Mouse (Mus musculus) right cerebral cortex, postnatal 4 days (tissue): ENCODE data around the gene Hist1h3b.
A peak's percentile ranks its signal among the peaks of the same experiment; 100 is the strongest.
"Not testable (repeated sequence)": the region's sequence is repeated elsewhere in the genome, so short reads cannot be mapped to it uniquely, and the experiment has no call there.

Source experiments
- DNase-seq: peaks from one replicate; pipeline ENCODE4 v3.0.0-alpha.2; 2022

Hist1h3b gene

DNA sequence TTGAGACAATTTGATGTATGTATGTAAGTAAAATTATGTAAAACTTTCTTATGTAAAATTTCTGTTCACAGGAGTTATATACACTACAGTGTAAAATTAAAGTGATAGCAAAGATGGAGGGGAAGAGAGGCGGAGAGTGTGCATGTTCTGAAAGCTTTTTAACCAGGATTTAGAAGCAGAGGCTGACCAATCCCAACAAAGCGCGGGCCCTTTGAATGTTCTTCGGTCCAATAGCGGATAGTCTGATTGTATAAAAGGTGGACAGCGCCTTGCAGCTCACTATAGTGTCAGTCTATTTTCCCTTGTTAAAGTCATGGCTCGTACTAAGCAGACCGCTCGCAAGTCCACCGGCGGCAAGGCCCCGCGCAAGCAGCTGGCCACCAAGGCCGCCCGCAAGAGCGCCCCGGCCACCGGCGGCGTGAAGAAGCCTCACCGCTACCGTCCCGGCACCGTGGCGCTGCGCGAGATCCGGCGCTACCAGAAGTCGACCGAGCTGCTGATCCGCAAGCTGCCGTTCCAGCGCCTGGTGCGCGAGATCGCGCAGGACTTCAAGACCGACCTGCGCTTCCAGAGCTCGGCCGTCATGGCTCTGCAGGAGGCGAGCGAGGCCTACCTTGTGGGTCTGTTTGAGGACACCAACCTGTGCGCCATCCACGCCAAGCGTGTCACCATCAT lies at the start of gene Hist1h3b:
Hist1h3b (plus strand) TSS at position 201 of the 675 bp plus-strand sequence.
- DNase-seq = peak; percentile 97

DNA sequence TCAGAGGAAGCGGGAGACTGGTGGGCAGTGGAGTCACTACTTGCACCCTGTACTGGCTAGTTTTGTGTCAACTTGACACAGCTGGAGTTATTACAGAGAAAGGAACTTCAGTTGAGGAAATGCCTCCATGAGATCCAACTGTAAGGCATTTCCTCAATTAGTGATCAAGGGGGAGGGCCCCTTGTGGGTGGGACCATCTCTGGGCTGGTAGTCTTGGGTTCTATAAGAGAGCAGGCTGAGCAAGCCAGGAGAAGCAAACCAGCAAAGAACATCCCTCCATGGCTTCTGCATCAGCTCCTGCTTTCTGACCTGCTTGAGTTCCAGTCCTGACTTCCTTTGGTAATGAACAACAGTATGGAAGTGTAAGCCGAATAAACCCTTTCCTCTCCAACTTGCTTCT lies 49.3 kb upstream of the Hist1h3b start:
- not testable (repeated sequence) for DNase-seq

DNA sequence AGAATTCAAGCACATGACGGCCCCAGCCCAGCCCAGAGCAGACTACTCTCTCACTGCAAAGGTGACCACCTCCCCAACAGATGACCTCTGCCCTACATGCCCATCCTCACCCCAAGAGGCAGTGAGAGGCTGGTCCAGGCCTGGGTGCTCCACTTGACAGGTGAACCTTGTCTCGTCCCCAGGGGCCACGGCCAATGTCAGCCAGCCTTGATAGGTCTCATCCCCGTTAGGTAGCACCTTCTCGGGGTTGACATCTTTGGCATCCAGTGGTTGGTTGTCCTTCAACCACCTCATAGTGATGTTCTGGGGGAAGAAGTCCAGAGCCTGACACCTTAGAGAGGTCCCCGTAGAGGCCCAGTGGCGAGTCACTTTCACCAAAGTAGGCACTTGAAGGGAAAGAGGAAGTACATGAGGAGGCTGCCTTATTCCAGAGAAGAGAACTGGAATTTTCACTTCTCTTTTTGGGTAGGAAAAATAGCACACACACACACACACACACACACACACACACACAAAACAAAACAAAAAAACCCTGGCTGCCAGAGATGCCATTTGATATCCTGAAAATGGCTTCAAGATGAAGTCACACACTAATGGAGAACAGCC lies 46.2 kb upstream of the Hist1h3b start:
- no peak for DNase-seq

DNA sequence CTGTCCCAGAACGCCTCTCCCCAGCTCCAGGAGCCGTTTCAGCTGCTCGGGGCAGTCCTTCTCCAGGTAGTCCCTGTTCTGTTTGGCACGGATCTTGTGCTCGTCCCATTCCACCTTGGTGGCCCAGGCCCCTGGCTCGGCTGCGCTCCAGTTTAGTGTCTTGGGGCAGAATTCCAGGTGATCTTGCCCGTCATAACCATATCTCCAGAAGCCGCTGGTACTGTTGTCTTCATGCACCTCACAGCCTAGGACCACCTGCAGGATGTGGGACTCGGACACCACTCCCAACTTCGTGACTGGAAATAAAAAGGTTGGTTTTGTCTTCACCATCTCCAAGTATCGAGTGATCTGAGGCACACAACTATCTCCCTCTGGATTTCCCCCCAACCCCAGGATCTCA lies 45.3 kb upstream of the Hist1h3b start:
- no peak for DNase-seq

DNA sequence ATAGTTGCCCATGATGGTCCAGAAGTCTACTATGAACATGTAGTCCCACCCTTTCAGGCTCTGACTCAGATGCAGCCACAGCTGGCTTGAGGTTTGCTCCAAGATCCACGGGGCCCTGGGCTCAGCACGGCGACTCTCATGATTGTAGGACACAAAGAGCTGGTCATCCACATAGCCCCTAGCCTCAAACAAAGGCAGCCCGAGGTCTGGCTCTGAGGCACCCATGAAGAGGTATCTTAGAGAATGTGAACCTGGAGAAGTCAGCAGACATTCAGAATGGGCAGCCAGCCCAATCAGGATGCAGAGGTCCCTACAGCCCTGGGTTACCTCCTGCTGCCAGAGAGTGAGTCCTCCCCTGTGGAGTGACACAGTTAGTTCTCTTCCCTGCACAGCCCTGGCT lies 44.0 kb upstream of the Hist1h3b start:
- DNase-seq = no peak

DNA sequence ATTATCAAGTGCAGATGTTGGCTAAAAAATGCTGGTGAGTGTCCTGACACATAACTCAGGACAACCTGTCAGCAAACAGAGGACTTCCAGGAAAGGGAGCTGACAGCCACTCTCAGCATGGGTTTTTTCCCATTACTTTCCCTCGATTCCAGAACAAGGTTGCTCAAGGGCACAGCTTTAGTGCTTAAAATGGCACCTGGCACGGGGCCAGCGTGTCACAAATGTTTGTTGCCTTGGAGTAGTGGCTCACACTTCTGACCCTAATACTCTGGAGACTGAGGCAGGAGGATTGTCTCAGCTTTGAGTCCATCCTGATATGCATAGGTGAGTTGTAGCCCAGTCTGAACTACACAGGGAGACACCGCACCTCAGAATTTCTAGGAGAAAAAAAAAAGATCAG lies 43.4 kb upstream of the Hist1h3b start:
- no peak for DNase-seq

DNA sequence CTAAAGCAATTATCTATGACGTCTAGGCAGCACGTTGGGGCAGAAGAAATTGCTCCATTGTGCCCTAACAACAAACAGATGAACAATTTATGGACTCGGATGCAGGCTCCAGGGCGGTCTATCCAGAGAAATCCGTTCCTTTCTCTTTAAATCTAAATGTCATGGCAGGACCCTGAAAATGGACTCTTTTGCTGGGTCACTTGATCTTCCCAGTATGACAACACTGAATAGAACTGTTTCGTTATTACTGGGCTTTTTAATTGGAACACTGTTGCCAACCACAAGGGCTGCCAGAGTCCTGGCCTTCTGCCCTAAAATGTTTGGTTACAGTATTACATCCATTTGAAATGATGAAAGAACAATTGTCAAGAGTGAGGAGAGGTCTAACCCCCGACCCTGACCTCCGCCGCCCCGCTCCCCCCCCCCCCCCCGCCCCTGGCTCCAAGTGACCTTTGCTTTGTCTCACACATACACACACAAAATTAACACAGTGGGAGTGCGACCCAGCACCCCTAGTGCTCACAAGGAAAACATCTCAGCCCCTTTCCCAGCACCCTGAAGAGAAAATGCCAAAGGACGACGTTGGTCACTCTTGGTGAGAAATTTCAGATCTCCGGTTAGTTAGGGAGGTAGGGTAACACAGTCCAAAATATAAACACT lies 42.2 kb upstream of the Hist1h3b start:
- DNase-seq = no peak

DNA sequence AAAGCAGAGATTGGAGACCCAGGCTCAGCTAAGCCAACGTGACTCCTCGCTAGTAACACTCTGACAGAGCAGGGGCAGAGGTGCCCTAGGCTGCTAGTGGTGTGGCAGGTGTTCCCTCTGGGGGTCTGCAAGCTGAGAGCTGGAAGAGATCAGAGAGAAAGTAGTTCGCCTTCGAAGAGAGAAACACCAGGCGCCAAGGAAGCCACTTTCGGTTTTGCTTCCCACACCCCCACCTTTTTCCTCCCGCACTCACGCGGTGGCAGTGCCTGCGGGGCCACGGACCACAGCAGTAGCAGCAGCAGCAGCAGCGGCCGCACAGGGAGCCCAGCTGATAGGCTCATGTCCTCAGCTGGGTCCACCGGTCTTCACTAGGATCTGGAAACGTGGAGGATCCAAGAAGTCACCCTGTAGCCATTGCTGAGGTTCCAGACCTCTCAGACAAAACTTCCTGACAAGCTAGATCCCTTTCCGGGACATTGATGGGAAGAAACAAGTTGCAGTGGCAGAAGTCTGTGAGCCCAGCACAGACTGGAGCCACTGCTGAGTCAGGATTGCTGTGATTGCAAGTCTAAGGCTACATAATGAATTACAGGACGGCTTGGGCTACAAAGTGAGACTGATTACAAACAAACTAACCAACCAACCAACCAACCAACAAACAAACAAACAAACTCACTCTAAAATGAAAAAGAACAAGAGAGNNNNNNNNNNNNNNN lies 41.5 kb upstream of the Hist1h3b start, which contains the start of gene Hfe:
Hfe (minus strand) TSS at position 481 of the 716 bp plus-strand sequence.
- no peak for DNase-seq

DNA sequence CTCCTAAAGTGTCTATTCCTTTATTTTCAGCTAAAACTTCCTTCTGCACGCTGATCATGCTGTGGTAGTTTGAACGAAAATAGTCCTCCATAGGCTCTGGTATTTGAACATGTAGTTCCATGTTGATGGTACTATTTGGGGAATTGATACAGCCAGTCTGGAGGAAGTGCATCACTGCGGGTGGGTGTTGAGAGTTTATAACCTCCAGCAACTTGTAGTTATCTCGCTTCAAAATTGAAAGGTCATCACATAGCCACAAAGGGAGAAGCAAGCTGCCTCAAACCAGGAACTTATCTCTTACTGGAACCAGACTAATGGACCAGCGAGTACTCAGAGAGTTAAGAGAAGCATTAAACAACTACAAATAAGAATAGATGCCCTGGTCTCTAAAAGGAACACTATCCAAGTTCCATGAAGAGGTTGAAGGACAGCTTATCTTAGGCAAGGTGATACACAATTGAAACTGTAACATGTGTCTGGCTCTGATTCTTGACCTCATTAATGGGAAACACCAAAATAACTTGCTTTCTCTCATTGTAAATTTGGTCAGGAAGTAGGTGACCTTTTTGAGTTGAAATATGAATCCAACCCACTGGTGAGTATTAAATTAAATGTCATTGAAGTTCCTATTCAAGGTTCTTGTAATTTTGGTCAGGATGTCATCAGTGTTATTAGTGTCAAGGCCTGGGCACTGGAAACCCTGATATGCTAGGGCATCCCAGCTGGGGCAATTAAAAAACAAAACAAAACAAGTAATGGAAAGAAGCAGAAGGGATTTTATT lies 35.6 kb upstream of the Hist1h3b start:
- no peak for DNase-seq

DNA sequence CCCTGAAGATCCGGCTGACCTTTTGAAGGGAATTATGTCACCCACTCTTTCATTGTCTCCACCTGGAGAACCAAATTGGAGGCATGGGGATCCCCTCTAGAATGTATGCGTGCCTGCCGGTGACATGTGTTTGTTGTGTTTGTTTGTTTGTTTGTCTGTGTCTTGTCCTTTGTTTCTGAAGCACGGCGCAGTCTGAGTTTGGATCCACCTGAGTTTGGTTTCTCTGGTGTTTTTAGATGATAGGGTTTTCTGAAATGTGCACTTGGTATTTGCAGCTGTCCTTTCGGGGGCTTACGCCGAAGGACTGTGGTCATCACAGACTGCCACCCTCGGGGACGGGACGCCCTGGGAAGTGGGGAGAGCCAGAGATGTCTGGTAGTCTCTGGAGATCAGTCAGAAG lies 34.9 kb upstream of the Hist1h3b start:
- no peak for DNase-seq

DNA sequence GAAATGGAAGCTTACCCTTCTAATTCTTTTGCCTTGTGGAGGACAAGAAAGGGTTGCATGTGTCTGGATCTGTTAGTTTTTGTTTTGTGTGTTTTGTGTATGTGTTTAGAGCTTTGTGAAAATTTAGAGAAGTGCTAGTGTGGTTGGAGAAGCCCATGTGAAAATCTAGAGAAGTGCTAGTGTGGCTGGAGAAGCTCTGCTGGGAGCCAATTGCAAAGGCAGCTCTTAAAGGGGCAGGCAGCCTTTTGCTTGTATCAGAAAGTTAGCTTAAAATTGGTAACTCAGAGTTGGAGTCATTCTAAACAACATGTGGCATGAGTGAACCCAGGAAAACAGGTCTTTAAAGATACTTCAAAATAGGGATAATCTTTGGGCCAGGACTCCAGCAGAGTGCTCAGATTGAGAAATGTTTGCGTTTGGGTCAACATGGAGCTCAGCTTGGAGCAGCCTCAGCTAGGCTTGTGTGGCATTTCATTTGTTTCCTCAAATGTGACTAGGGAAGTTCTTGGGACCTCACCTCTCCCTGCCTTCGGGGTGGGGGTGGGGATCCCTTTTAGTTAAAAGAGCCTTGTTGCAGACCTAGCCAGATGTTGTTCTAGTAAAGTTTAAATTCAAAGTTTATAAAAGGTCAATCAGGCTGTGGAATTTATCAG lies 34.3 kb upstream of the Hist1h3b start:
- DNase-seq = not testable (repeated sequence)

DNA sequence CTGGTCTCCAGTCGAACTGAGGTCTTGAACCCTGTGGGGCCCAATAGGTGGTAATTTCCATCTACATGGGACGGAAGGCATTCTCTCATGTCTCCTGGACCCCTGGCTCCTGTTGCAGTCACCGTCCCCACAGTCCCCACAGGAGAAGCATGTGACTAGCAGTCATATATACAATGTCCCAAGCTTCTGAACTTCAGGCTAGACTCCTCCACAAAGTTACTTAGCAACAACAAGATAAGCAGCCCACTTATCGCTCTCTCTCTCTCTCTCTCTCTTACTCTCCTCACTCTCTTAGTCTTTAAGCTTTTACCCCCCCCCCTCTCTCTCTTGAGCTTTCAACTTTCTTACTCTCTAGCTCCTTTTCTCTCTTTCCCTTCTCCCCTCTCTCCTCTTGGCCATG lies 27.8 kb upstream of the Hist1h3b start:
- DNase-seq = no peak

DNA sequence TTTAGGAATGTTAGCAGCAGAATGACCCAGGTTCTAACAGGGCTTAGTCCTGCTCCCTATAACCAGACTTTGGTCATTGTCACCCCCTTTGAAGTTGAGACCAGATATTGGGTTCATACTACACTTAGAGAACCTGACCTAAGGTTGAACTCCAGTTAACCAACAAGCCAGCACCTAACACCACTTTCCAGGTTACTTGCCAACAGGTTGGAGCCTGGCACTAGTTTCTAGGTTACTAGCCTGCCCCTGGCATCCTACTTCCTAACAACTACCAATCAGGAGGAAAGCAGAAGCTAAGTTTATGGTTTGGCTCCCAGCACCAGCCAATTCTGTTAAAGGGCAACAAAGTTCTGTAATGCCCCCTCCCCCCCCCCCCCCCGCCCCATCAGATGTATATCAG lies 26.9 kb upstream of the Hist1h3b start:
- DNase-seq = no peak

DNA sequence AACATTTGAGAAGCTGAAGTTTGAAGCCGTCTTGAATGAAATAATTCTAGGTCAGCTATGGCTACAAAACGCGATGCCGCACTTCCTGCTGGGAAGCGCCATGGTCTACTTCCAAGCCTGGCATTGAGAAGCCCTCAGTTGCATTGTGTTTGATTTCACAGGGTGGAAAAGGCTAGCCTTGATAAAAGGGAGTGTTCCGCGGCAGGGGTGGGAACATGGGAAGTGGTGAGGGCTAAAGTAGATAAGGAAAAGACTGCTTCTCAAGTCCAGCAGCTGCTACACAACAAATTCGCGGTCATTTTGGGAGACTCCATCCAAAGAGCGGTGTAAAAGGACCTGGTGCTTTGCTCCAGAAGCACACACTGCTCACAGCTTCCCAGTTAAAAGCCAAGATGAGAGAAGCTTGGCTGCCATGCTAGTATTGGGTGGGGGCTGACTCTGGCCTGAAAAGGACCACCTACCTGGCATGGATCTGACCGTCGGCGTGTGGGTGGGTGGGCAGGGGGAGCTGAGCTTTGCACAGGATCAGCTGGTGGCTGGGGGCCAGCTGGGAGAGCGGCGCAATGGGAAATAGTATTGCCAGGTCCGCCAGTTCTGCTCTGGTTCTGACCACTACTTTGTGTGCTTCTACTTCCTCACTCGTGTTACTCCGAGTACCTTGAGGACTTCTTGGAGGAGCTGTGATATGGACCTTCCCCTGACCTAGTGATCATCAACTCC lies 23.4 kb upstream of the Hist1h3b start:
- DNase-seq = no peak

DNA sequence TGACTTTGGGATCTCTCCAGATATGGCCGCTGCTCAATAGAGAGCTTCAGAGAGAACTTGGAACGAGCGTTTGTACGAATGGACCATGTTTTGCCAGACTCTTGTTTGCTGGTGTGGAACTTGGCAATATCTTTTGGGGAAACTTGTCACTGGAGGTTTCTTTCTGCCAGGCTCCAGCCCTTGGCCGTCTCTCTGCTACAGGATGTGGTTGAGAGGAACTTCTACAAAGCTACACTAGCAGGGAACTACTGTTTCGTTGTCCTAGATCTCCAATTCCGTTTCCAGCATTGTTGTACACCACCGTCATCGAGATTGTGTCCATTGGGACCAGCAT lies 22.9 kb upstream of the Hist1h3b start:
- no peak for DNase-seq

DNA sequence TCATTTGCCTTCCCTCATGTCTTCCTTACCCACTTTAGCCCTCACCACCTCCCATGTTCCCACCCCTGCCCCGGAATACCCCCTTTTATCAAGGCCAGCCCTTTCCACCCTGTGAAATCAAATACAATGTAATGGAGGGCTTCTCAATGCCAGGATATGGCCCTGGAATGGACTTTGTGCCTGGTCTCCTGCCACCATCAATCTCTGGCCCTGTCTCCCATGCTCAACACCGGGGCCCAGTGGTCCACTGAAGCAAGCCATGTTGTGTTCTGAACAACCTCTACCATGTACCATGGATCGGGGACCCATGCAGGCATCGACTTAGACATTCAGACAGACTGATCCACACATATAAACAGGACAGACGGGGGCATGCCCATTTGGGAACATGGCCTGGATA lies 22.4 kb upstream of the Hist1h3b start:
- DNase-seq = no peak

DNA sequence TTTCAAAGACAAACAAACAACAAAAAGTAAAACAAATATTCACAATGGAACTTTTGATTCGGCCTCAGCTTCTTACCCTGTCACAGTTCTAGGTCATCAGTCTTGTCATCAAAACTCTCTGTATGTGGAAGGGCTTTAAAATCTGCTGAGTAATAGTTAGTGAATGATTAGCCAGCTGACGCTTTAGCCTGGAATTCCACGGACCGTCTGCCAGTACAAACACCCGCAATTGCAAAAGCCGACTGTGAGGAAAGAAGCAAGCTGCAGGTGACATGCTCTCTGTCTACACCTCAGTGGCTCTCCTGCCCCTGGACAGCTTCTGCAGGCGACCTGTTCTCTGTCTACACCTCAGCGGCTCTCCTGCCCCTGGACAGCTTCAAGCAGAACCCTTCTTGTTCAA lies 21.6 kb upstream of the Hist1h3b start:
- DNase-seq = no peak

DNA sequence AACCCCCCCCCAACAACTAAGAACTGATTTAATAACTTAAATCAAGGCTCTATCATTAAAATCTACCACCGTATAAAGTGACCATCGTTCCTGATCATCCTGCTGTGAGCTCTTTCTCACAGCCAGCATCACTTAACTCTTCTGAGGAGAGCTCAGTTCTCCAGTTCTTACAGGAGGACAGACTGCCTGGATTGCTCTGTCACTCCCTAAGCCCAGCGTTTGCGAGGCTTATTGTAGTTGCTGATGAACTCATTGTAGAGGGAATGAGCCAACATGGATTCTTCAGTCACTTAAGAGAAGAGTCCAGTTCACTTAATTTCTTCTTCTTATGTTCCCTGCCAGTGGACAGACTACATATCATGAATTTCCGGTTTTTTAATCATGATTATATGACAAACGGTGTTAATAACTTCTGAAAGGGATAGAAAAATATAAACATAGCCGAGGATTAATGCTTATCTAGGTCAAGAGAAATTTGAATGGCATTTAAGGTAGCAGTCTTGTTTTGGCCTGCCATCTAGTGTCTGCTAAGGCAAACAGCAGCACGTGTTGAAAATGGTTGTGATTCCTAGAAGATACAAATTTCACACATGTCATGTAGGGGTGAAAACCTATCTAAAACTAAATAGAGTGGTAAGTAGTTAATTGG lies 19.8 kb upstream of the Hist1h3b start:
- DNase-seq = no peak

DNA sequence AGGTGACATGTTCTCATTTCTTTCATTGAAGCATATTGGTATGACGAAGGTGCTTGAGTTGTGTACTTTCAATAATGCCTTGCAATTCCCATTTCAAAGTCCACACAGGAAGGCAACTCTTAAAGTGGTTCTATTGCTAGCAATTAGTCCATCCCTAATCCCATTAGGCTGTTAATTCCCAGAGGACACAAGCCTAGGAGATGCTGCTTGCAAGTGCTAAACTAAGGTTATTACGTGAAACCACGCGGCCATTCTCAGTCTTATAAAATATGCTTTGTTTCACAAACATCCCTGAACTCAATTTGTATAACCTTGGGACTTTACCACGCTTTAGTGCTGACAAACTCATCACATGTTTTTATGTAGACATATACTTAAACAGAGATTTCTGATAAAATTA lies 15.0 kb upstream of the Hist1h3b start:
- DNase-seq = no peak

DNA sequence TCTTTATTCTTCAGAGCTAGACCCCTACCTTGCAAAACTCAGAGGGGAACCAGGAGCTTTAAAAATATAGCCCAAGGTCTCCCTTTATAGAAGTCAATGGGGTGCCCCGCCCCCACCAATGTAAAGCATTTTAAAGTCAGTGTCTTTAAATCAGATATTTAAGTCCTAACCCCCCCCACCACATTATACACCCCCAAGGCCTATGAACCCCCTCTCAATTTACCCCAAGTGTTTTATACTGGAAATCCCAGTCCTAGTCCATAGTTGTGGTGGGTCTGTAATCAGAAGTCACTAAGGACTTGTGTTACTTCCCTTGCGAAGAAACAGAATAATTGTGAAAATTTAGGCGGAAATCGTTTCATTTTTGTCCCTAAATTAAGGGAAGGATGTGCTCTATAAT lies 14.0 kb upstream of the Hist1h3b start:
- no peak for DNase-seq

DNA sequence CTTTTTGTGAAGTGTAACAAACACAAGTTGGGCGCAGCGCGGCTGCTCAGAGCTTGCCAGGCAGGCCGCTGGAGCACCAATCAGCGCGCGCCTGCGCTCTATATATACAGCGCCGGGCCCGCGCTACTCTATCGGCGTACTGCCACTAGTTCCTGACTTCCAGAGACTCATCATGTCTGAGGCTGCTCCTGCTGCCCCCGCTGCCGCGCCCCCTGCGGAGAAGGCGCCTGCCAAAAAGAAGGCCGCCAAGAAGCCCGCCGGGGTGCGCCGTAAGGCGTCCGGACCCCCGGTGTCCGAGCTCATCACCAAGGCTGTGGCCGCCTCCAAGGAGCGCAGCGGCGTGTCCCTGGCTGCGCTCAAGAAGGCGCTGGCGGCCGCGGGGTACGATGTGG lies 13.4 kb upstream of the Hist1h3b start, which contains the start of gene Hist1h1c:
Hist1h1c (plus strand) TSS at position 132 of the 392 bp plus-strand sequence.
- DNase-seq = peak; percentile 84
